Mouse (Mus musculus): ENCODE data around the gene Zfp30.
A peak's percentile ranks its signal among the peaks of the same experiment; 100 is the strongest.

Gene Zfp30

DNA sequence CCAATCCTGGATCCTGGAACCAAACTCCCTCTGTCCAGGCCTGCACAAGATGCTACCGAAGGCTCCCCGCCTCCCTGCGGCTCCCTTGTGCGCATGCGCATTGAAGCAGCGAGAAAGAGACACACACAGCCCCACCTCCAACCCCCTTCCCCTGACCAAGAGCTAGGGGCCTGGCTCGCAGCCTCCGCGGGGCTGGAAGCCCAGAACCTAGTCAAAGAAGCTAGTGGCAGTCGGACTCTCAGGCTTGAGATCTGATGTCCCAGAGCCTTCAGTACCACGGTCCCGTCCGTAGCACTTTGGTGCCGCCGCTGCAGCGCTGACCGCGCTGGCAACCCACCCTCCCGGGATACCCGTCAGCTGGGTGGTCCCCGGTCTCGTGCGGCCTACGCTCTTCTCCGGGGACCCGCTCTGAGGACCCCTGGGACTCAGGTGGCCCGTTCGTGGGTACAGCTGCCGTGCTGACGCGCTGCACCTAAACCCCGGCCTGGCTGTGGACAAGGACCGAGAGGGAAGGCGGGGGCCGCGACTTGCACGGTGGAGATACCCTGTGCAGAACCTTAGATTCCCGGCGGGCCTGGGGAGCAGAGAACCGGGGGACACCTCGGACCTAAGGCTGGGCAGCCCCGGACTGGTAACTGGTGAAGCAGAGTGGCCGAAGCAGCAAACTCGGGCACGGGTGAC lies at the start of gene Zfp30:
TSS of gene Zfp30 (plus strand) at position 128 of the 681 bp plus-strand sequence.
- DNase-seq (ENCODE audit: low read depth), result peak; percentile 96

DNA sequence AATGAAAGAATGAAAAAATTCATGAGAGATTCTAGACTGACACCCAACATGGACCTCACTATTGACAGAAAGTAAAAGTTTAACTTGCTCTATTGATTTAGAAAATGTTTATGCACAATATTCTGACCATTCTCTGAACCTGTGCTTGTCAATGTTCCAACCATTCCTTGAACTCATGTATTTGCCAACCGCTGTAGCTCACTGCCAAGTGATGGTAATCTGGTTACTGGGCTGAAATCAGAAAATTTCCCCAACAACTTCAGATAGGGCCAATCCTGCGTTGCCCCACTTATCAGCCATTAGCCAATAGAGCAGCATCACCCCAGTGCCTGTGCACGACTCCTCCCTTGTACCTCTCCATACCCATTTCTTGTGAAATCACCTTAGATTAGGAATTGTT lies 41.5 kb upstream of the Zfp30 start:
- no peak for DNase-seq (ENCODE audit: low read depth)

DNA sequence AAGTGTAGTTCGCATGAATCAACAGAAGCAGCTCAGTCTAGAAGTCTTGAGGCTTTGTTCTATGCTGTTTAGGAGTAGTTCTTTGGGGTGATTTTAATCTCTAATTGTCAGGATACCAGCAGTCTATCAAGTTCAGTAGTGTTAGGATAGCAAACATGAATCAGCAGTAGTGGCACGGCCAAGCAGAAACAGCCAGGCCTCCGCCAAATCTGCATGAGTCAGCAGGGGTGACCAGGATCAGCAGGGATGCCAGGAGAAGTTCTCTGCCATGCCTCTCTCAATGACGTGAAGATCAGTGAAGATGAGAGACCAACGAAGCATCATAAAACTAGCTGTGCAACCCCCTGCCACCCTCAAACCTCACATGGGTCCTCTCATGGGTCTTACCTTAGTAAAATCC lies 23.3 kb upstream of the Zfp30 start:
- DNase-seq (ENCODE audit: low read depth), result peak; percentile 50

DNA sequence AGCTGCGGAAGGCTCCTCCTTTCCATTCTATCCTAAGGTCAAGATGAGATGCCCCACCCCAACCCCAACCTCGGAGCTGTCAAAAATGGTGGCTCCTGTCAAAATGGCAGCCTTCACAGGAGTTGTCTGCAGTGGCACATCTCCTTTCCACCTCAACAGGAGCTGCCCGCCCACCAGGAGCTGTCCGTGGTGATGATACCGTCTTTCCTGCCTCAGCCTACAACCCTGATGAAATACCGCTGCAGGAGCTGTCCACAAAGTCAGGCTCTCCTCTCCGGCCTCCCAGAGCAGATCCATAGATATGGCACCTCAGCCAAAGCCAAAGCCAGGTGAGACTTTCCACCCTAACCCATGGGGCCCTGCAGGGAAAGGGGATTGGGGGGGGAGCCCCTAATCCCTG lies 19.1 kb upstream of the Zfp30 start:
- DNase-seq (ENCODE audit: low read depth), result no peak

DNA sequence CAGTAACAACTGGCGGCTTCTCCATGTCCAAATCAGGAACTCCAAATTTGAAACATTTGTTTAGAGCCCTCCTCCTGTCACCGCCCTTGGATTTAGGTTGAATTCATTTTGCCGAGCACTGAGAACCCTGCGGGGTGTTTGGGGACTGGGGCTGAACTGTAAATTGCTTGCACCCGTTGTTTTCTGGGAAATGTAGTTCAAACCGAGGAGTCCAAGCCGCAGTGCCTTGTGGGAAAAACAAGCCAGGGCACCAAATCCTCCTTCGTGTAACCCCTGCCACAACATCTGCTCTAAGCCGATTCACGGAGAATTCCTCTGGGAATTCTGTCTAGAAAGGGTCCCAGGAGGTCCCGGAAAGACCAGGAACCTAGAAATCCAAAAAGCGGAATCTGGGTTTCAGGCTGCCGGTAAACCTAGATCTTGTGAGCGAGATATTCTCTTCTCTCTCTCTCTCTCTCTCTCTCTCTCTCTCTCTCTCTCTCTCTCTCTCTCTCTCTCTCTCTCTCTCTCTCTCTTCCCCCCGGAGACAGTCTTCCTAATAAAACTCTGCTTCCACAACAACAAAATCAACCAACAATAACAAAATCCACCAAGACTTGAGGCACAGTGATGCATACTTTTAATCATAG lies 16.6 kb upstream of the Zfp30 start:
- peak; percentile 90 for DNase-seq (ENCODE audit: low read depth)

DNA sequence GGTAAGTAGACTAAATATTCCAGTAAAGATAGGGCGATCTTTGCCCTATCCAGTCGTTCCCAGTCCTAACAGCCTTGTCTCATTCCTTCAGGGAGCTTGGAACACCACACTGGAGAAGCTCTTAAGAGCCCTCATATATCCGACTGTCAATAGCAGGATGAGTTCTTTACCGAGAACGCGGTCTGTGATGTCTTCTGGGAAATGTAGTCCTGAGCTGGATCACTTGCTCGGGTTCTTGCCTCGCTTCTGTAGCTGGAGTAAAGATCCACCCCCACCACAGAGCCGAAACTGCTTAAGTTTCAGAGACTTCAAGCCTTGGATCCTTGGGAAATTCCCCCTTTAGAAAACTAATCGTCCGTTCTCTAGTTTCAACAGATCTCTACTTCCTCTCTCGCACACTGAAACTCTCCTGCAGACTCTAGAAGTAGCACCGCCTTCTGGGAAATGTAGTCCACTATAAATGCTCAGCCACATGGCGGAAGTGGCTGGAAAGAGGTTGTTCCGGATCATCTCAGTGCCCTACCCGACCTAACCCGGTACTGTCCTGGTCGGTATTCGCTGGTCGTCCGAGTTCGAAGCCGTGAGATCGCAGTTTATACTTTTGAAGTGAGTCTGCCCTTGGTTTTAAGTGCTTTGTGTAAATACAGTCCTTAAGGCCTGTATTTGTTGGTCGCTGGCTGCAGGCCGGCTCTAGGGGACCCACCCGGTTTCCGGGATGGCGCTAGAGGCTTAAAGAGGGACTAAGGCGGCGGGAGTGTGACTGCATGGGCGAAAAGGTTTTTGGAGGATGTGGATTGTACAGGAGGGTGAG lies 15.5 kb upstream of the Zfp30 start, which contains the start of gene Zfp84:
TSS of gene Zfp84 (plus strand) at position 463 of the 811 bp plus-strand sequence.
- DNase-seq (ENCODE audit: low read depth), result peak; percentile 92

DNA sequence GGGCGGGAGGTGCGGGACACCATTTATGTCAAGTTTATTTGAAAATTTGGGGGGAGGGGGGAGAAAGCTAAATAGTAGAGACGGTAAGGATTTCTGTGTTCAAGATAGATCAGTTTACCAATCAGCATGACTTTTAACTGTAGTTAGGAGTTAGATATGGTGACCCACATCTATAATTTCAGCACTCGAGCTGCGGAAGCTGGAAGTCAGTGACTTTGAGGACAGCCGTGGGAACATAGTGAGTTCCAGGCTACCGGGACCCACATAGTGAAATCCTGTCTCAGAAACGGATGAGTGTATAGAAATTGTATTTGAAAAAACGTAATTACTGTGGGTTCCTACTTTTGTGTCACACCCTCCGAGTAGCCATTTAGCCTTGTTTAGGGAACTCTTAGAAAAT lies 14.8 kb upstream of the Zfp30 start:
- DNase-seq (ENCODE audit: low read depth), result no peak

DNA sequence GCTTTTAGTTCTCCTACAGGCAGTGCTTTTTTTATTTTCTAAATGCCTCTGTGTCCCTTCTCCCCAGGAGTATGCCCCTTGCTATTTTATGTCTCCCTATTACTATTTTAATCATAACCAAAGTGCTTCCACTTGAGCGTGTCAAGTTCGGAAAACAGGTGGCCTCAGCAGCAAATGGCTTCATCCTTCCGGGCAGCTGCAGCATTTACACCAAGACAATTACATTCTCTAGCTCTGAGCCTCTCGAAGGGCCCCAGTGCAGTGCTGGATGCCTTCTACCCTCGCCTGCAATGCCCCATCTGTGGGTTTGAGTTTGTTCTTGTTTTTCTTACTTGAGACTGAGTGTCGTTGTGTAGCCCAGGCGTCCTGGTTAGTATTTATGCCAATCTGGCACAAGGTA lies 10.3 kb upstream of the Zfp30 start:
- DNase-seq (ENCODE audit: low read depth), result no peak

DNA sequence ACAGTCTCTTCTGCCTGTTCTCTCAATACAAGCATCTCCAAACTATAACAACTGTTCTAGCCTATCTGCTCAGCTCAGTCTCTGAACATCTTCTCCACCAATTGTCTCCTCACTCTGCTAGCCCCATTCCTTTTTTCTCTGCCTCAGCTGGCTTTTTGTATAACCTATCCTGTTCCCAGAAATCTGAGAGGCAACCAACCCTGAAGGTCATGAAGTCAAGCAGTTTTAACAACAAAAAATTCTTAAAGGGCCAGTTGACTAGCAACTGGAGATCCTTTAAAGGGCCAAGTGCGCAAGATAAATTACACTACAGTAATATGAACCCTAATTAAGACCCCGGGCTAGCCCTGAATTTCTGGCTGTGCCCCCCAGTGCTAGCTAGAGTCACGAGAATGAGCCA lies 9.4 kb upstream of the Zfp30 start:
- DNase-seq (ENCODE audit: low read depth), result no peak

DNA sequence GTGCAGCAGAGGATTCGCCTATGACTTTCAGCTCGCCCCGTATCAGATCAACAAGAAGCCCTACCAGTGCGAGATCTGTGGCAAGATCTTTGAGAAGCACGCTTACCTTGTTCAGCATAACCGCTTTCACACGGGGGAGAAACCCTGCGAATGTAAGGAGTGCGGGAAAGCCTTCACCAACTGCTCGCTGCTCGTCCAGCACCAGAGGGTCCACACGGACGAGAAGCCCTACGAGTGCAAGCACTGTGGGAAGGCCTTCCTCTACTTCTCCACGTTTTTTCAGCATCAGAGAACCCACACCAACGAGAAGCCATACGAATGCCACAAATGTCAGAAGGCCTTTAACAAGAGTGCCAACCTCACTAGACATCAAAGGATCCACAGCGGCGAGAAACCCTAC lies 7.2 kb upstream of the Zfp30 start:
- DNase-seq (ENCODE audit: low read depth), result no peak

DNA sequence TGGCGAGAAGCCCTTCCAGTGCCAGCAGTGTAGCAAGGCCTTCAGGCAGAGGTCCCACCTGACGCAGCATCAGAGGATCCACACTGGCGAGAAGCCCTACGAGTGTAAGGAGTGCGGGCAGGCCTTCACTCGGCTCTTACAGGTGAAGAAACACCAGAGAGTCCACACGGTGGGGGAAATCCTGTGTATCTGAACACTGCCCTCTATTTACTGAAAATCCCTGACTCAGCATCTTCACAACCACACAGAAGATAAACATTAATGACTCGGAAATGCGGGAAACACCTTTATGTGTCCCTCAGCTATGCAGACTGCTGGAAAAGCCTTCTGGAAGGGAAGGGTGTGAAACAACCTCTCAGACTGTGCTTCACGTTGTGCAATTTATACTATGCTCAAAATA lies 6.4 kb upstream of the Zfp30 start:
- no peak for DNase-seq (ENCODE audit: low read depth)

DNA sequence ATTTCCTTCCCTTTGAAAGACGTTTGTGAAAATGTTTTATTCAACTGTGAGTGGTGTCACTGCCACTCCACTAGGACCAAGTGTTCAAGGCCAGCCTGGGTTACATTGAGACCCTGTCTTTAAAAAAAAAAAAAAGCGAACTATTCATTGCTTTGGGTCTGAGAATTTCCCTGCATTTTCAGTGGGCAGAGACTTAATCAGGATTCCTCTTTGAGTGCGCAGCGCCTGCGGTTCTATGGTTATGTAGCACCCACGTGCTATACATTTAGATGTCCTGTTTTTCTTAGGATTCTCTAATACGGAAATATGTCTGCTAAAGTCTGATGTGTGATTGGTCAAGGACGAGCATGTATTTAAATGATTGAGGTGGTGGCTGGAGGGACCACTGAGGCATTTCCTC lies 1.2 kb downstream of the Zfp30 start:
- DNase-seq (ENCODE audit: low read depth), result peak; percentile 45

DNA sequence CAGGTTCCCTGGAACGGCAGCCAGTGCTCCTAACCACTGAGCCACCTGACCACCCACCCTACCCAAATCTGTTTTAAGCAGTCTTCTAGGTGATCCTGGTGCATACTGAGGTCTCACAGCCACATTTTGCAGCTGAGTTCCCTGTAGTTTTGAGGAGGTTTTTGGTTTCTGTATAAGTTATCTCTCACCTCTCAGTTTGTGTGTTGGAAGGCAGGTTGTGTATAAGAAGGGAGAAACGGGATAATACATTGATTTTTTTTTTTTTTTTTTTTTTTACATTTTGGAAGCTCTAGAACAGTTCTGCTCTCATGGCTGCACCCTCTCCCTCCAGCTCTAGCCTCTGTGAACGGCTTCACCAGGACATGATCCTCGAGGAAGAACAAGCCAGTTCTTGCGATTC lies 2.1 kb downstream of the Zfp30 start:
- DNase-seq (ENCODE audit: low read depth), result no peak

DNA sequence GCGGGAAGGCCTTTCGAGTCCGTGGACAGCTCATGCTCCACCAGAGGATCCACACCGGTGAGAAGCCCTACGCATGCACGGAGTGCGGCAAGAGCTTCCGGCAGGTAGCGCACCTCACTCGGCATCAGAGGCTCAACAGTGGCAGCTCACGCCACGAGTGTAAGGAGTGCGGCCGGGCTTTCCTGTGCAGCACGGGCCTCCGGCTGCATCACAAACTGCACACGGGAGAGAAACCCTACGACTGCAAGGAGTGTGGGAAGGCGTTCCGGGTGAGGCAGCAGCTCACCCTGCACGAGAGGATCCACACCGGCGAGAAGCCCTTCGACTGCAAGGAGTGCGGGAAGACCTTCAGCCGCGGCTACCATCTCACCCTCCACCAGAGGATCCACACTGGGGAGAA lies 9.1 kb downstream of the Zfp30 start:
- DNase-seq (ENCODE audit: low read depth), result peak; percentile 38

DNA sequence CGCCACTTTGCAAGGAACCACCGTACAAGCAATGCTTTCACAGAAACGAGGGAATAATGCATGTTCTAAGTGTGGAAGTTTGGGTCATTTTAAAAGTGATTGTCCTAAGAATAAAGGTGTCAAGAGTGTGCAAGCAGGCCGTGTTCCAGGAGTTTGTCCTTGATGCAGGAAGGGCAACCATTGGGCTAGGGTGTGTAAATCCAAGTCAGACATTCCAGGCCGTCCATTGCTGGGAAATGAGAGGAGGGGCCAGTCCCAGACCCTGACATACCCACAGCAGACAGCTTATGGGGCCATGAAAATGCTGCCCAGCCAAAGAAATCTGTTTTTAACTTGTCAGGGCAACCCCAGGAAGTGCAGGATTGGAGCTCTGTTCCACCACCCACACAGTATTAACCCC lies 23.2 kb downstream of the Zfp30 start:
- DNase-seq (ENCODE audit: low read depth), result no peak

DNA sequence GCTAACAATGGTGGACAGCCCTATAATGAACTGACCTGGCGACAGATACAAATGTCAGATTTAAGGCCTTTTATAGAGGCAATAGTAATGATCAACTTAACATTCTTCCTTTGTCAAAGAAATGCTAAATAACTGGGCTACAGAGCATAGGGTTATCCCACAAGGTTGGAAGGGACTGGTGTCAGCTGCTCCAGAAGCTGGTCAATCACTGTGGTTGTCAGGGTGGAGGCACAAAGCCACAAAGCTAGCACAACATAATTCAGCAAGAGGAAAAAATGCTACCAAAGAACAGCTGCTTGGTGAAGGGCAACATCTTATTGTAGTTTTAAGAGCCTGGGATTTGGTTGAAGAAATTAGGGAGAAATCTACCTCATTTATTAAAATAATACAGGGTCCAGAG lies 28.4 kb downstream of the Zfp30 start:
- DNase-seq (ENCODE audit: low read depth), result no peak

DNA sequence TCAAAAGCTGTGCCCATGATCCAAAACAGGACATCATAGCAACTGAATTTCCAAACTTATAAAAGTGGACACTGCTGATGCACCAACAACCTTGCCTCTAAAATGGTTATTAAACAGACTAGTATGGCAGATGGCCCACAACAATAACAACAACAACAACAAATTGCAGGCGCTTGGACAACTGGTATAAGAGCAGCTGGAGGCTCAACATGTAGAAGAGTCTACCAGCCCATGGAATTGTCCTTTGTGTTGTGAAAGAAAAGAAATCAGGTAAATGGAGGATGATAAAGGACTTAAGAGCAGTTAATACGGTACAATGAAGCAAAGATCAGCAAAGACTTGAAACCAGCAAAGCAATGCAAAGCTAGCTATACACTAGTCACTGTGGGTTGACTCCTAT lies 30.6 kb downstream of the Zfp30 start:
- no peak for DNase-seq (ENCODE audit: low read depth)

DNA sequence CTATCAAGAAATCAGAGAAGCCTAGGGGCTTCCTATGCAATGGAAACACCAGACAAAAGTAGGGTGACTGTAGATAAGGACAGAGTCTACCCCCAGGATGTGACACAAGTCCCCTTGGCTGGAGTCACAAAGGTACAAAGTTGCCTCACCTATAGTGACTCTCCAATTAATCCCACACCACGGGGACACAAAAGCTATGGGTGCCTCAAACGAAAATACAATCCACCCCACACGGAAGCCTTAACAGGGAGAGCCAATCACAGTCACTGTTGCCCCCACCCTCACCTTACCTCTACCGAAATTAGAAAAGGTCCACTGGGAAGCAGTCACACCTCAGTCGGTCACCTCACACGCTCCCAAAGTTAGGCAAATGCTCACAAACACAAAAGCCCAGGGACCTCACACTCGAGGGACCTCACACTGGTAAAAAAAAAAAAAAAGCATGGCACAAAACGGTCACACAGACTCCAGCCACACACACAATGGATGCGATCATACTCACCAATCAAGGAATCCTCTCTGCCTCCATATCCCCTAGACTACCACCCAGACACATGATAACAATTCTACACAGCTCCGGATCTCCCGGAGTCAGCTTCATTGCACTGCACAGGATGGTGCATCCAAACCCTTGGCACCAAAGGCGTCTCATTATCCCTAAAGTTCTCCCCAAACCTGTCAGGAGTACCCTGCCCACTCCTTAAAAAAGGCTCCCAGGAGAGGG lies 31.4 kb downstream of the Zfp30 start:
- DNase-seq (ENCODE audit: low read depth), result no peak

DNA sequence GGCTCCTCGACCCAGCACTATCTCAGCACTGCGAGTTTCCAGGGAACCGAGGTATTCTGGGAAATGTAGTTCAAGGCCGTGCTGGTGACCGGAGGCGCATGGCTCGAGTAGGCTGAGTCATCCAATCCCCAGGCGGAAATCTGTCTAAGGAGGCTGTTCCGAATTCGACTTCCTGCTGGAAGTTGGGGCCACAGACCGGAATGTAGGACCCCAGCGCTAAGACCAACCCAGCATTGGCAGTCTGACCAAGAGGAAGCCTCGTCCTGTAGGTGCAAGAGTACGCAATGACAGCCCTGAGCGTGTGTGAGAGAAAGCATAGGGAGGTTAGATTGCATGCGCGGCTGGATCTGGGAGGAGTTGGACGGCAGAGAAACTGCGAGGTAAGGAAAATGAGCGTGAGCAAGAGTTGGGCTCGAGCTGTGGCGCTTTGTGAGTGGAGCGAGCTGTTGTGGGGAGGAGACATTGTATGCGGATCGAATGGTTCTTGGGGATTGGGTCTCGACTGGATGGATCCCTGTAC lies 32.2 kb downstream of the Zfp30 start, which contains the start of gene Zfp790:
TSS of gene Zfp790 (plus strand) at position 205 of the 520 bp plus-strand sequence.
- DNase-seq (ENCODE audit: low read depth), result peak; percentile 94

DNA sequence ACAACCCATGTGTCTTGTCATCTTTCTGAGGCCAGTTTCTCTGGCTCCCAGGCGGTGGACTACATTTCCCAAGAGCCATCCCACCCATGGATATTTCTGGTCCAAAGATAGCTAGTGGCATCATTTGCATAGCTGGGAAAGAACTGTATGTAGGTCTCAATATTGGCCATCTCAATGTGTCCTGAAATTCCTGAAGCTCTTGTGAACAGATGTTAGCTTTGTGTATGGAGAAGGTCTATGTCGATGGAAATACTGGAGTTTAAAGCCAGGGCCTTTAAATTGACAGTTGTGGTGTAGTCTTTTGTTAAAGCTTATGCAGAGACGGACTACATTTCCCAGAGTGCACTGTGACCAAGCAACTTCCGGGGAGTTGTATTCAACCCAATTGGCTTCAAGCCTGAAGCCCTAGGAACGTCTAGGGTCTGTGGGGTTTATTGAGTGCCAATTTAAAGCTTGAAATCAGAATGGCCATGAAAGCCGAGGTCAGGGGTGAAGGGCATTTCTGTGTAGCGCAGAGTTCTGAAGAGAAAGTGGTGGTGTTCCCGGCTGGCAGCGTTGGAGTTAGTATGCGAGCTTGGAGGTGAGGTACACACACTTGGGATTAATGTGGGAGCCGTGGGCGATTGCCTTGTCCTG lies 34.9 kb downstream of the Zfp30 start:
- DNase-seq (ENCODE audit: low read depth), result peak; percentile 83

DNA sequence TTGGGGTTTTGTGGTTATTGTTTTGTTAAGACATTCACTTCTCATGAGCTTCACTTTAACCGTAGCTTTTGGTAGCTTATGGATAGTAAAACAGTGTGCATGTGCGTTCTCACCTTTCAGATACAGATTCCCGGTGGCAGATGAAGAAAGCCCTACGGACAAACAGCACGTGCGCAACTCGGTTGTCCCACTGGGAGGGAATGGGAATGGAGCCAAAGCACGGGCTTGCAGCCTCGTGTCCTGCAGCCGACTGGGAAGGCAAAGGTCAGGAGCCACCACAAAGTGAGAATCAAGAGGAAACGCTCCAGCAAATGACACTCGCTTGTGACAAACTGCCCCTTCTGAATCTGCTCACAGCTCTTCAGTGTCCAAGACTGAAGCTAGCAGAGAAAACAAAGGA lies 44.2 kb downstream of the Zfp30 start:
- no peak for DNase-seq (ENCODE audit: low read depth)

DNA sequence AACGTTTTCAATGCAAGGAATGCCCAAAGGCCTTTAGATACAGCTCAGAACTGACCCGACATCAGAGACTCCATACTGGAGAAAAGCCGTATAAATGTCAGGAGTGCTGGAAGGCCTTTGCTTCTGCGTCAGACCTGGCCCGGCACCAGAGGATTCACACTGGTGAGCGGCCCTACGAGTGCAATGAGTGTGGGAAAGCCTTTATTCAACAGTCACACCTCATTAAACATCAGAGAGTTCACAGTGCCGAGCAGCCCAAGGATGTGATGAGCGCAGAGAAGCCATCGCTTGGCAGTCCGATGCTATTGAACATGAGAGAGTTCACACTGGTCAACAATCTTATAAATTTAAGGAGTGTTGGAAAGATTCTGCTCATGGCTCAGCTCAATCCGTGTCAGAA lies 46.0 kb downstream of the Zfp30 start:
- DNase-seq (ENCODE audit: low read depth), result no peak
